Mouse (Mus musculus) frontal cortex, adult 2 months (tissue): Measurements from ENCODE around the gene Teddm2. TPM values are rescaled to one million over a fixed set of nuclear protein-coding genes. Genes with fewer than 3 reads are reported as not detected.
A peak's percentile ranks its signal among the peaks of the same experiment; 100 is the strongest.

Experiments
- DNase-seq, 2 experiments: peaks; one replicate each; pipeline ENCODE4 v3.0.0; 2022; ENCODE audit warnings: low spot score in 1 of 2; ENCODE audit errors: extremely low spot score in 1 of 2
- polyA plus RNA-seq: library from polyadenylated mRNA; depleted of rRNA; stranded (reverse); fragments of >200 nt; gene quantifications from 2 replicates; pipeline ENCODE4 v1.2.3, GENCODE M21; 2012; rRNA removed

Teddm2 gene
- polyA plus RNA-seq, 1 experiment: 3.1 TPM

GRCm38 (mm10) chr1:153842121-153842740 lies 57.8 kb downstream of the Teddm2 start:
- peak in 1 of 2 experiments; percentile 23 for DNase-seq

DNA sequence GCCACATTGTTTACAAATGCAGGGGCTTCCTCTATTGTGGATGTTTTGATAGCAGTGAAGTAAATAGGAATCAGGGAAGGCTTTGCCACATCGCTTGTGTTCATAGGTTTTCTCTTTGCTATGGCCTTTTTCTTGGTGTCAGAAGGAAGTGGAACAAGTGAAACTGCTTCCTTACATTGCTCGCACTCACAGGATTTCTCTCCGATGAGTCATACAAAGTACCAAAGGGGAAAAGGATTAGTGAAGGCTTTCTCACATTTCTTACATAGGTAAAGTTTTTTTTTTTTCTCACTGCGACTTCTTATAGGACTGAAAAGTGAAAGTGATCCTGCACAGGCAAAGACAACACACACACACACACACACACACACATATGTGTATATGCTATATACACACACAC lies 64.0 kb downstream of the Teddm2 start:
- DNase-seq: no peak

GRCm38 (mm10) chr1:153830746-153831145 lies 69.3 kb downstream of the Teddm2 start:
- no peak for DNase-seq

GRCm38 (mm10) chr1:153820216-153820615 lies 79.8 kb downstream of the Teddm2 start:
- no peak for DNase-seq

DNA sequence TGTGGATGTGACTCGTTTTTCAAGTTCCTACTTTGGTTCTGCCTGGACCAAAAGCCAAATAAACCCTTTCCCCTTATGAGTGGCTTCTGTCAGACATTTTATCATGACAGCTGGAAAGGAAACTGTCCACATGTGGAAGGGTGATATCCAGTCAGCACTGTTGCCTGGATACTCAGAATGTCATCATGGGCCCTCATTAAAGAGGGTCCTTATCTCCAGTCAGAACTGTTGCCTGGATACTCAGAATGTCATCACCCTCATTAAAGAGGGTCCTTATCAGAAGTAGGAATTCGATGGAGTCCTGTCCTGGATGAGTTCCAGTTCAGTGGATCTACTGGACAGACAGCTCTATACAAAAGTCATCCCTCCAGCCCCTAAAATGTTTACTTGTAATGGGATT lies 85.8 kb downstream of the Teddm2 start:
- no peak for DNase-seq

DNA sequence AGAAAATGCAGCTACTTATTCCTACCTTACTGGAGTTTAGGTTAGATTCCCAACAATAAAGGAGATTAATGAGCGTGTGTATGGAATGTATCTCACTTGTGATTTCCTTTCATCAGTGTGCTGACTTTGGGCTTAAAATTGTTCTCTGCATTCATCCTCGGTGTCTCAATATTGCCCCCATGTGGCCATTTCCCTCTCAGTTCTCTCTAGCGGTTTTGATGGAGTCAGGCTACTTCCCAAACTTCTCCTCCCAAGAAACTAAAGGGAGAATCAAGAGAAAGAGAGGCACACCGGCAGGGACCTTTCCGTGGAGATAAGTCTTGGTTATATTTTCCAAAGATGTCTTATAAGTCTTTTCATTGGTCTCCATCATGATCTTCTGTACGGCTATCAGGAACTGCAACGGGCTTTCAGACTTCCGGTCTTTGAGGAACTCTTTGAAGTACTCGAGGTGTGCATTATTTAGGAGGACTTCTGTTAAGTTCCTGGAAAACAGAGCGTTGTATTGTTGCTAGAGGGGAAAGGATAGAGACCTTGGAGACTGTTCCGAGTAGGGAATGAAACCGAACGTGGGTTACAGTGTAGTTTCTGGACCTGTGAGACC lies 92.5 kb downstream of the Teddm2 start:
- DNase-seq: peak; percentile 10 to 86

DNA sequence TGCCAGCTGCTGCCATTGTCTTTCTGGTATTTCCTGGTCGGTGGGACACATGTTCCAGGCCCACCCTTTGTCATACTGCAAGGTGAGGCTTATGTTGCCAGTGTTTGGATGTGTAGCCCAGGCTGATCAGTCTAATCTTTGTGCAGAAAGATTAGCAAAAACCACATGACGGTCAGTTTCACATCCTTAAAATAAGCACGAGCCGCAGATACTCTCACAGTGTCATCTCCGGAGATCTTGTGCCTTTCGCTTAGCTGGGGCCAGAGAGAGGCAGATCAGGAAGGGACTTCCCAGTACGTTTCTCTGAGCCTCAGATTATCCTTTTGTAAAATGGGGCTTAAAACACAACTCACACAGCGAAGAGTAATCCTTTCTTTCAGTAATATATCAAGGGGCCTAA lies 96.5 kb downstream of the Teddm2 start:
- no peak for DNase-seq

GRCm38 (mm10) chr1:153802691-153803090 lies 97.3 kb downstream of the Teddm2 start:
- DNase-seq: no peak

Other genes with a start within 250 kb of the Teddm2 start
- 32.9 and 38.2 TPM in 2 replicates for gene Rgs8, start 247.2 kb downstream of the Teddm2 start, polyA plus RNA-seq
- 9.4 and 11.2 TPM in 2 replicates for gene Rgs16, start 159.9 kb downstream of the Teddm2 start, polyA plus RNA-seq
- gene Rnasel, start 150.8 kb downstream of the Teddm2 start, polyA plus RNA-seq: 18.4 and 21.6 TPM in 2 replicates
- 3.7 and 4.1 TPM in 2 replicates for gene Rgsl1, start 56.1 kb downstream of the Teddm2 start, polyA plus RNA-seq
- gene Teddm1b, start 25.9 kb downstream of the Teddm2 start, polyA plus RNA-seq: 0.04 TPM in 1 of 2 replicates, not detected in the other
- 0.06 TPM in 1 of 2 replicates, not detected in the other for gene Teddm1a, start 8.5 kb downstream of the Teddm2 start, polyA plus RNA-seq
- gene Glul, start 284 bp downstream of the Teddm2 start, polyA plus RNA-seq: 2,150 and 2,715 TPM in 2 replicates